ENCODE assay signal across 15 mouse cellular contexts in genomic region chr1:195227007-195227406, GRCm38 (mm10).
"Had no signal": no experiment of that assay in that cellular context is flagged by ENCODE, and none has a peak within 500 bp of the region (broad histone marks: within the 10 kb centered on the region; RNA-seq: fewer than 3 reads in every experiment).

No protein-coding gene starts in this region.

- H3K9me3 ChIP-seq: limb, embryonic 13.5 days; liver, embryonic 13.5 days; lung, embryonic 15.5 days; midbrain, embryonic 15.5 days; neural tube, embryonic 13.5 days had no signal

- H3K27me3 ChIP-seq: limb, embryonic 13.5 days; liver, embryonic 13.5 days; lung, embryonic 15.5 days; midbrain, embryonic 15.5 days; neural tube, embryonic 13.5 days had no signal

- DNase-seq: kidney, adult 9 months; kidney, postnatal 10 days; kidney, postnatal 4 days; liver, embryonic 13.5 days; lung, postnatal 14 days; right cerebral cortex, adult 18-20 months; right cerebral cortex, postnatal 25 days; thymus, postnatal 36 days had no signal

- H3K27ac ChIP-seq: layer of hippocampus, adult 2 months; limb, embryonic 13.5 days; liver, embryonic 13.5 days; lung, embryonic 15.5 days; midbrain, embryonic 15.5 days; neural tube, embryonic 13.5 days had no signal

- H3K4me3 ChIP-seq: layer of hippocampus, adult 2 months; limb, embryonic 13.5 days; liver, embryonic 13.5 days; lung, embryonic 15.5 days; midbrain, embryonic 15.5 days; neural tube, embryonic 13.5 days had no signal

- H3K36me3 ChIP-seq: limb, embryonic 13.5 days; liver, embryonic 13.5 days; lung, embryonic 15.5 days; midbrain, embryonic 15.5 days; neural tube, embryonic 13.5 days had no signal

- H3K4me2 ChIP-seq: limb, embryonic 13.5 days; liver, embryonic 13.5 days; lung, embryonic 15.5 days; midbrain, embryonic 15.5 days; neural tube, embryonic 13.5 days had no signal

- H3K9ac ChIP-seq: limb, embryonic 13.5 days; liver, embryonic 13.5 days; lung, embryonic 15.5 days; midbrain, embryonic 15.5 days; neural tube, embryonic 13.5 days had no signal

- ATAC-seq: inflammation-experienced regulatory T-cells, adult 6 months; intestine, postnatal 0 days; midbrain, embryonic 15.5 days had no signal

- H3K4me1 ChIP-seq: limb, embryonic 13.5 days; liver, embryonic 13.5 days; lung, embryonic 15.5 days; midbrain, embryonic 15.5 days; neural tube, embryonic 13.5 days had no signal
